Mouse (Mus musculus) CD4-positive, CD25-positive, alpha-beta regulatory T cell, adult 4 months (primary cell): ENCODE results near the gene Fam13a. TPM values are rescaled to one million over a fixed set of nuclear protein-coding genes. Genes with fewer than 3 reads are reported as not detected.

Experiments
- ATAC-seq: one replicate; pipeline ENCODE4 v1.8.0; 2017
- polyA plus RNA-seq, 2 experiments: library from polyadenylated mRNA; unstranded; fragments of 100-300 nt; shearing (Covaris generic); gene quantifications; one replicate each; pipeline ENCODE4 v1.2.1; 2017

The Fam13a gene
- polyA plus RNA-seq, 2 experiments from 2014 or later: 0.15 TPM; not detected in 1

DNA sequence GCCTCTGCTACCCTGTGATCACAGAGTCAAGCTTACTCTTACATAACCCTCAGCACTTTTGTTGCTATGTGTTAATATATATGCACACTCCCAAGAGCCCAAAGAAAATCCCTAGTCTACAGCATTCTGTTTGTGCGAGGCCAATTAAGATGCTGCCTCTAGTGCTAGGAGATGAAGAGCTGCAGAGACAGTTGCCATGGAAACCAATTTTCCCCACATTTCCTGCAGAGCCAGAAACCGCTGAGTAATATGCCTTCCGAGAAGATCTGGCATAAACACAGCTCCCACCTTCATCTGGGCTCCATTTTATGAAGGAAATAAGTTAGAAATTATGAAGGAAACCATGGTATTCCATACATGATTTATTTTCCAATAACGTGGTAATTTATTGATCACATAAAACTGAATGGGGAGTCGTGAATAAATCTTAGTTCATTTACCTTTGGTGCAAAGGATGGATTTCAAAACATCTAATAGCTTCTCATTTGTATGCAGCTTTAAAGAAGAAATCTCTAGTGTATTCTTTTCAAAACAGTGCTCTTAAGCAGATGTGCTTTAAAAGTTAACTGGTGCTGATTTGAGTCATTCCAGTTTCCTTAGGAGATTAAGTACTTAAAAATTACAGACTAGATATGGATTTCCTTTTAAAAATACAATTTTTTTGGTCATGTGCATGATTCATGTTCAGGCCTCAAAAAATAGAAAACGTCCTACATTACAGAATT lies 91.0 kb downstream of the Fam13a start:
- no peak for ATAC-seq

GRCm38 (mm10) chr6:58932515-58933188 lies 91.7 kb downstream of the Fam13a start:
- no peak for ATAC-seq

GRCm38 (mm10) chr6:58931149-58931548 lies 93.2 kb downstream of the Fam13a start:
- ATAC-seq: no peak

DNA sequence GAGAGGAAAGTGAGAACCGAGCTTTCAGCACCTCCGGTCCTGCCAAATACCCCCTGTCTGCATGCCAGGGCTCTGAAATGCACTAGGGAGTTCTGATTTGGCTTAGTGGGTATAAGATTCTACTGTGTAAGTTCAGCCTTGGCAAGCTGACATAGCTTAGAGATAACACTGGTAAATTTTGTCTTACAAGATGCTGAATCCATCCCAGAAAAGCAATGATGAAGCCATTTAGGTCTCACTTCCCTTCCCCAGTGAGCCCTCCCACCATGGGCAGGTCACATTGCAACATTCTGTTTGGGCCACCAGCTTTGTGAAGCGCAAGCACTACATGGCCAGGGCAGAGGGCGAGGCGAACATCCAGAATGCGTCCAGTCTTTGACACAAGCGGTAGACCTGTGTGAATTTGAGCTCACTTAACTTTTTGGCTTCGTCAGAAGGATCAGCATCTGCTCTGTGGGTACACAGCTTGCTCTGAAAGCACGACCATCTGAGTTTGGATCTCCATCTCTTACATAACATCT lies 94.4 kb downstream of the Fam13a start:
- ATAC-seq: no peak

DNA sequence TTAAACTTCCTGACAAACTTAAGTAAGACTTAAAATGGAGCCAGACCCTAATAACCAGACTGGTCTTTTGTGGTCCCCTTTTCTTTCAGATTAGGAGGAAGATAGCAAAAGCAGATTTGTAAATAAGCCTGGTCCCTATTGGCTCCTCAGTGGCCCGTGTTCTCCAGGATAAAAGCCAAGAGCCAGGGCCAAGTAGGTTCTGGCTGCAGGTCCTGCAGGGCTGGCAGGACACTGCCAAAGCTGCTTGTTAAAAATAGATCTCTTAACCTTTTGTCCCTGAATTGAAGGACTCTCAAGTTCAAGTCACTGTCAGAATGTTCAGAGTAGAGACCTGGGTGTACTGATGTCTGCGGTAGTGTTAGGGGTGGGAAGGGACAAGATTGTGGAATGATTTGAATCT lies 96.5 kb downstream of the Fam13a start:
- no peak for ATAC-seq

GRCm38 (mm10) chr6:58922511-58922910 lies 101.8 kb downstream of the Fam13a start:
- no peak for ATAC-seq

DNA sequence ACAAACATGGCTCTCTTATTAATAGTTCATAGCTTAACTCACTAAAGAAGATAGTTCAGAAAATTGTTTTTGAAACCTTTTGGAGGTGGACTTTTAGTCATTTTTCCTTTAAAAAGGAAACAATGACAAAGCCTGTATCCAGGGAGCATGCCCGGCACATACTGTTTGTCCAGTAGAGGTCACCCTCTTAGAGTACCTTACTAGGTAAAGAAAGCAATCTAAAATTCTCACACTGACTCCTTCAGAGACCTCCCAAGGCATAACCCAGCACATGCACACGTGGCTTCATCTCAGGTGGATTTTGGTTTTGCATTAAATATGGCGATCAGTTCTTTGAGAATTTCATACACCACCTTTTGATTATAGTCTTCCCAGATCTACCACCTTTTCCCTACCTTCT lies 102.7 kb downstream of the Fam13a start:
- ATAC-seq: no peak

DNA sequence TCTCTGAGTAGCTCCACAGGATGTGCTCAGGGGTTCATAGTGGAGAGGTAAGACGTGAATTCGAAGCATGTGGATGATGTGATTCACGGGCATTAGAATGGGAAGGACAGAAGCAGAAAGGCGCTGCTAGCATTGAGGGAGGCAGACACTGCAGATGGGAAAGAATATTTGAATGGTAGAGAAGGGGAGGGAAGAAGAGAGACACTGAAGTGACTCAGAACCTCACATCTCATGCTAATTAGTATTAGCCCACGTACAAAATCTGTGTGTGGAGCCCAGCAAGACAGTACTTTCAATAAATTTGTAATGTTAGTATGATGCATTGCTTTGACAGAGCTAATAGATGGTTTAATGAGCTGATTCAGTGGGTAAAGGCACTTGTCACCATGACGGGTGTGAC lies 103.6 kb downstream of the Fam13a start:
- no peak for ATAC-seq

- no peak for ATAC-seq
Observed at GRCm38 (mm10) chr6:58916498-58916897, 107.9 kb downstream of the Fam13a start.

DNA sequence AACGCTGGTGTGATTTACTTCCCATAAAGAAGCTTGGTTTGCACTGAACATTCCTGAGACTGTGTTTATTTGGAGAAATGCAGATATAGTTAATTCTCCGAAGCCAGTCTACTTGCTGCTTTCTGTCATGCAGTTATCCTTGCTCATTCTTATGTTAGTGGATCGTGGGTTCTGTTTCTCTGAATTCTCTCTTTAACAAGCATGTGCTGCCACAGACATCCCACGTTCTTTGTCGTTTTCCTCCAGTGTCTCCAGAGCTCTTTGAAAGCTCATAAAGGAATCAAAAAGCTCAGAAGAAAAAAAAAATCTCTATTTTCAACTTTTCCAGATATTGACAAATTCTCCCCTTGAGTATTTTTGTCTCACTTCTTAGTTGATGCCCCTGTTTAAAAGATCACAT lies 110.4 kb downstream of the Fam13a start:
- ATAC-seq: no peak

- no peak for ATAC-seq
Observed at GRCm38 (mm10) chr6:58913551-58913950, 110.8 kb downstream of the Fam13a start.

DNA sequence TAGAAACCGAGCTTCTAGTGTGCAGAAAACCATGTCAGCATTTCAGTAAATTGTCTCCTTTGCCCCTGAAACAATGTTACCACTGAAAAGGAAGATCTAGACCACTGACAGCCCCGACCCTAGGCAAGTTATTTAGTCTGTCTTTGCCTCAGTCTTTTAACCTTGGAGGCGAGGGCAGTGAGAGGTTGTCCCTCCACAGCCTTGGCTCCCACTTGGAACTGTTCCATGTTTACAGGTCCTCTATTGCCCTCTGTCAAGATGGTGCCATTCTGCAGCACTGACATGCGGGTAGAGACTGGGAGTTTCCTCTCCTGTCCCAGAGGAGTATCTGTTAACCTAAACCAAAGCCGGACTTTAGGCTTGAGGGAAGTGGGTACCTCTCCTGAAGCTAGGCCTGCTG lies 111.5 kb downstream of the Fam13a start:
- no peak for ATAC-seq

DNA sequence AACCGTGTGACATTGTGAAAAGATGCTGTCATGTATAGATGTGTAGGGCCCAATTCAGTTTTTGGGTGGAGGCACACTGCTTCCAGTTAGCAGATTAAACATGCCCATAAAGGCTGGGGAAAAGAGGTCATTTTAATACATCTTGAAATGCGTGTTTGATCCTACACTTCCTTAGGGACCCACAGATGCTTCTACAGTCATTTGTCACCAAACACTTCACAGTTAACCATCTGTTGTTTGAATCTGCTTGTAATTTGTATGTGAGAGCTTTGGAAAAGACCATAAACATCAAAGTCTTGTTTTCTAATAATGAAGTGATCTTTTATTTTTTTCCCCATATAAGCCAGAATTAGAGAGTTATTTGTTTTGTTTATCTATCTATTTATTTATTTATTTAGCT lies 116.6 kb downstream of the Fam13a start:
- ATAC-seq: no peak

GRCm38 (mm10) chr6:58907336-58907735 lies 117.0 kb downstream of the Fam13a start:
- ATAC-seq: no peak

GRCm38 (mm10) chr6:58906852-58907261 lies 117.5 kb downstream of the Fam13a start, which contains the start of gene Nap1l5:
Nap1l5 (minus strand) TSS chr6:58907076.
- ATAC-seq: no peak

- no peak for ATAC-seq
Observed at GRCm38 (mm10) chr6:58904551-58904950, 119.8 kb downstream of the Fam13a start.

GRCm38 (mm10) chr6:58903171-58903570 lies 121.2 kb downstream of the Fam13a start:
- no peak for ATAC-seq

DNA sequence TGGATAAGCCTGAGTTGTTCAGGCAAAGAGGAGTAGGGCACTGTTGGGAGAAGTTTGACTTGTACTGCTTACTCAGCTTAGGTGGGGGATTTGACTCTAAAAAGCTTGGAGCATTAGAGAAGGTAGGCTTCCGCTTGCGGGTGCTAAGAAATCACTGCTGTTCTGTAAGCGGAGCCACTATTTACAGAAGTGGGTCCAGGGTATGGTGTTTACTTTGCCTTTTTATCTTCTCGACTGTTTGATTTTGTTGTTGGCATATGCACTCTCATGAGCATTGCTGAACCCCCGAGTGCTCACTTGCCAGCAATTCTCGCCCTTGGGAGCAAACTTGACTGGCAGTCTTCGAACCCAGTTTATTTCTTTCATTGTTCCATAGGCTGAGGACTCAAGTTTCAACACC lies 123.8 kb downstream of the Fam13a start:
- ATAC-seq: no peak

DNA sequence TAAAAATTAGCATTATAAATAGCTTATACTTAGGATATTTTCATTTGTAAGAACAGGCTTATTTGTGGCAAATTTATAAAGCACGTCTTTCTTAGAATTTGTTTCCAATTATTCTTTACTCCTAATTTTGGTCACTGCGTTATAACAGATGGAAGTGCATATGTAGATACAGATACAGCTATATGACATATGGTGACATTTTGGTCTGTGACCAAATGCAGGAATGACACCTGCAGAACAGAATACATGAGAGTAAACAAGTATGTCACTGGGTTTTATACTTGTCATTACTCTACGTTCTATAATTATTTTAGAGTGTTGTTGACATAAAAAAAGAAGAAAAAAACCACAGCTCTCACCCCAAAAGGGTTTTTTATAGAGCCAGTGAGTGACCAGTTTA lies 125.3 kb downstream of the Fam13a start:
- no peak for ATAC-seq

DNA sequence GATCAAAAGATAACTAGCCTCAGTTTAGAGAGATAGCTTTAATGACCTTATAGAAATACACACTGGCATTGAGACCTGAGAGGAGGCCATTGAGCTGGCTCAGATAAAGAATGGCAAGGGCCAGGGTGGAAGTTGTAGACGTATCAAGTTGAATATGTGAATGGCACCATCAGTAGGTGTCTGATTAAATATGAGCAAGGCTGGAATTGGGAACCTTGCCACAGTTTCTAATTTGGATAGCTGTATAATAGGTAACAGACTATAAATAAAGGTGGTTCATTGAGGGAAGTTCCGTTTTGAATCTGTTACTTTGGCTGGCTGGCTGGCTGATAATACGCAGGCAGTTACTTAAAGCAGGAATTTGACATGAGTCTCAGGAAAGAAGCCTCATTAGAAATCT lies 127.7 kb downstream of the Fam13a start:
- no peak for ATAC-seq

GRCm38 (mm10) chr6:58894994-58895393 lies 129.4 kb downstream of the Fam13a start:
- ATAC-seq: no peak

DNA sequence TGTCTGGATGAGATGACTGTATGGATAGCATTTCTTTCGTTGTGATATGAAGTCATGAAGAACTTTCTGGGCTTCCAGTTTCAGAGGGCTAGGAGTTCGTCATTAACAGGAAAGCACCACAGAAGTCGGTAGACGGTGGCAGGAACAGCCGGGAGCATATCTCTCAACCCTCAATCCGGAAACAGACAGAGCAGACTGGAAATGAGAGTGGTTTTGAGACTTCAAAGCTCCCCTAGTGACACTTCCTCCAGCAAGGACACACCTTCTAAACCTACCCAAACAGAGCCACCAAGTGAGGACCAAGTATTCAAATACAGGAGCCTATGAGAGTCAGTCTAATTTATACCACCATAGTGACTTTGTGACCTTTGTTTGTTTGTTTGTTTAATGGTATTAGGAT lies 131.0 kb downstream of the Fam13a start:
- ATAC-seq: peak; percentile 65

- ATAC-seq: no peak
Observed at GRCm38 (mm10) chr6:58889917-58890316, 134.4 kb downstream of the Fam13a start.

- ATAC-seq: no peak
Observed at GRCm38 (mm10) chr6:58882271-58882670, 142.1 kb downstream of the Fam13a start.
